Mouse (Mus musculus): ENCODE measurements at regions not wholly inside any gene's neighbourhood (a gene's known extent, or its start where the extent isn't known, plus 50 kb on each side); places are given as distances from the start of the nearest gene placed in this dataset.

DNA sequence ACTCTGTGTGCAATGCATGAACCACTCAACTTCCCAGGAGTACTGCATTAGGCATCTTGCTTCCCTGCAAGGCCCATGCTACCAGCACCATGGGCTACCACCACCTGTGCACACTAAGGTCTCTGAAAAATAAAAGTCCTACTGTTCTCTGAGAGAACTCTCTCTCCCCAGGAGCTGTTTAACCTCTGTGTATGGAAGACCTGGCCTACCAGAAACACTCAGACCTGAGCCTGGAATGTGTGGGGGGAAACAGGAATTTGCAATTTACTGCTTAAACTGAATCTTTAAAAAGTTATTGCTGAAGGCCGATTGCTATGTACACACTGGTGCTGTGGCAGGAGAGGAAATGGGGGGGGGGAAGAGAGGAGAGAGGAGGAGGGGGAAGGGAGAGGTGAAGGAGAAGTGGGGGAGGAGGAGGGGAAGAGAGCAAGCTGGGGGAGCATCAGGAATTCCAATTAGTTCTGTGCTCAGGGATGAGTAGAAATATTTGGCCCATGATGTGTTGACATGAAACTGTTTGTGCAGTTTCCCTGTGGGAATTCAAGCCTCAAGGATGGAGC, 860.4 kb upstream of the Lrrc6 start:
- no peak for TF ChIP-seq CTCF (IDR thresholded peaks at IDR 0.05; ENCODE audit: borderline replicate concordance, insufficient read depth, low read depth, low read length)
- TF ChIP-seq POLR2A (IDR thresholded peaks at IDR 0.05; ENCODE audit: borderline replicate concordance, insufficient read depth, low read length), result no peak
